Mouse (Mus musculus): ENCODE data around the gene Lgals12.

DNA sequence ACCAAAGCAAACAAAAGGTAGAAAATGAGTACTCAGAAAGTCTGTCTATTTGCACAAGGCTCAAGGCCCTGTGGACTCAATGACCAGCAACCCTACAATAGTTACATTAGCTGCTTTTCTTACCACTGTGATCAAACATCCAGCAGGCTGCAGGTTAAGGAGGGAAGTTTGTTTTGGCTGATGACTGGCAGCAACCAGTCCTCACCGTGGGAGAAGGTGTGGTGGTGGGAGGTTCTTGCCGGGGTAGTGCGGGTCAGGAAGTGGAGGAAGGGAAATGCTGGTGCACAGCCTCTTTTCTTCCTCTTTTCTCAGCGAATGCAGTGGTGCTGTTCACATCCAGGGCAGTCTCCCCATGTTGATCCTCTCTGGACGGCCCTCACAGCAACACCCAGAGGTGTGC is 26.0 kb downstream of the Lgals12 start:
- TF ChIP-seq ELF1 (IDR thresholded peaks at IDR 0.05; ENCODE audit: low read depth, low read length) (no peak), CTCF (conservative IDR thresholded peaks at IDR 0.05 in 1 of 2, IDR thresholded peaks at IDR 0.05 in 1 of 2; ENCODE audit: low read depth in 2 of 2, low read length in 2 of 2) (no peak), POLR2A (IDR thresholded peaks at IDR 0.05; ENCODE audit: low read depth, low read length) (no peak), MAZ (IDR thresholded peaks at IDR 0.05; ENCODE audit: low read depth, low read length) (no peak), RCOR1 (conservative IDR thresholded peaks at IDR 0.05; ENCODE audit: low read depth, low read length) (no peak), CHD2 (IDR thresholded peaks at IDR 0.05; ENCODE audit: low read length) (no peak), POLR2AphosphoS2 (IDR thresholded peaks at IDR 0.05; ENCODE audit: low read depth, low read length) (no peak), TBP (conservative IDR thresholded peaks at IDR 0.05; ENCODE audit: low read depth, low read length) (no peak), USF2 (conservative IDR thresholded peaks at IDR 0.05; ENCODE audit: low read depth, low read length) (no peak)
